In genomic region chr17:66507049-66507954, GRCm38 (mm10) we compare ENCODE assay signal across 13 mouse cellular contexts. TPM values are rescaled to one million over a fixed set of nuclear protein-coding genes. Genes with fewer than 3 reads are reported as not detected.
DNase-seq lines count a peak whose midpoint lies in the region; ATAC-seq and TF ChIP-seq lines count a peak whose summit lies in the region.
"Had no signal": no experiment of that assay in that cellular context is flagged by ENCODE, and none has a peak within 500 bp of the region (broad histone marks: within the 10 kb centered on the region; RNA-seq: fewer than 3 reads in every experiment).

No protein-coding gene starts in this region.

- no peak overlapping the region for H3K4me3 ChIP-seq in kidney, postnatal 0 days (replicated peaks; ENCODE audit: low read depth, low read length)
- no peak overlapping the region for H3K4me3 ChIP-seq in stomach, embryonic 14.5 days (ENCODE audit: low read depth, low read length)
- H3K4me3 ChIP-seq: forebrain, embryonic 12.5 days; hindbrain, embryonic 13.5 days had no signal

- 79% methylated on average over 9 of the region's 9 CpGs for WGBS in kidney, postnatal 0 days
- 76% methylated on average over 9 of the region's 9 CpGs for WGBS in stomach, embryonic 14.5 days

- H3K27me3 ChIP-seq in kidney, postnatal 0 days (ENCODE audit: insufficient read depth, low read length), result no peaks in the 10 kb centered on the region
- H3K27me3 ChIP-seq in stomach, embryonic 14.5 days (ENCODE audit: control insufficient read depth, insufficient read depth, low read length), result no peaks in the 10 kb centered on the region
- H3K27me3 ChIP-seq: forebrain, embryonic 12.5 days; hindbrain, embryonic 13.5 days had no signal

- TF ChIP-seq CTCF in kidney, postnatal 0 days (IDR thresholded peaks at IDR 0.05; ENCODE audit: low read depth), result no peak

- 0 out of 2 replicates have a peak, but pooled peaks cover 17% of the 10 kb centered on the region for H3K36me3 ChIP-seq in kidney, postnatal 0 days (ENCODE audit: insufficient read depth, low read length)
- H3K36me3 ChIP-seq in stomach, embryonic 14.5 days (ENCODE audit: control insufficient read depth, insufficient read depth, low read length), result peaks cover 16% of the 10 kb centered on the region

- no peaks in the 10 kb centered on the region for H3K4me1 ChIP-seq in kidney, postnatal 0 days (replicated peaks; ENCODE audit: insufficient read depth, low read length)
- peaks cover 10% of the 10 kb centered on the region; the same call in 1 of the 2 replicates for H3K4me1 ChIP-seq in stomach, embryonic 14.5 days (ENCODE audit: control insufficient read depth, insufficient read depth, low read length)
- H3K4me1 ChIP-seq: forebrain, embryonic 12.5 days had no signal

- no peaks in the 10 kb centered on the region for H3K9me3 ChIP-seq in kidney, postnatal 0 days (replicated peaks; ENCODE audit: low read length)
- H3K9me3 ChIP-seq in stomach, embryonic 14.5 days (ENCODE audit: control insufficient read depth, low read depth, low read length), result no peaks in the 10 kb centered on the region
- H3K9me3 ChIP-seq: forebrain, embryonic 12.5 days; hindbrain, embryonic 13.5 days had no signal

- no peak overlapping the region for H3K4me2 ChIP-seq in kidney, postnatal 0 days (ENCODE audit: low read length)
- H3K4me2 ChIP-seq in stomach, embryonic 14.5 days (replicated peaks; ENCODE audit: low read depth, low read length), result no peak overlapping the region
- H3K4me2 ChIP-seq: forebrain, embryonic 12.5 days; hindbrain, embryonic 13.5 days had no signal

- peak; percentile 71 for DNase-seq in cerebellum, adult 11-12 months
- DNase-seq in cerebellum, adult 8-10 months, result no peak
- DNase-seq in kidney, postnatal 0 days (ENCODE audit: low spot score), result peak; percentile 22
- no peak for DNase-seq in kidney, adult 9 months
- DNase-seq in adrenal gland, postnatal 36 days, result peak; percentile 53
- DNase-seq in ovary, adult 18-20 months (ENCODE audit: low spot score), result no peak
- no peak for DNase-seq in ovary, postnatal 14 days (ENCODE audit: low spot score)

- peak; percentile 74 for ATAC-seq in kidney, postnatal 0 days (replicated peaks; ENCODE audit: low FRiP score, low read depth)
- ATAC-seq in stomach, embryonic 14.5 days (ENCODE audit: insufficient number of reproducible peaks, insufficient read depth, low FRiP score, low read depth), result peak; percentile 30; the same call in 1 of the 2 replicates
- ATAC-seq: CD4-positive, CD25-positive, alpha-beta regulatory T cell, adult 4 months had no signal

- no peak overlapping the region for H3K27ac ChIP-seq in kidney, postnatal 0 days
- H3K27ac ChIP-seq in stomach, embryonic 14.5 days (ENCODE audit: low read length), result no peak overlapping the region
- H3K27ac ChIP-seq: forebrain, embryonic 12.5 days; hindbrain, embryonic 13.5 days; liver, embryonic 14.5 days had no signal

- no peak overlapping the region for H3K9ac ChIP-seq in kidney, postnatal 0 days (ENCODE audit: low read depth, low read length)
- H3K9ac ChIP-seq in stomach, embryonic 14.5 days (replicated peaks; ENCODE audit: low read depth, low read length), result no peak overlapping the region
- H3K9ac ChIP-seq: forebrain, embryonic 12.5 days; hindbrain, embryonic 13.5 days; liver, embryonic 14.5 days had no signal

RNA-seq across cellular contexts. Expression of gene Rab12, which starts 12.2 kb away (rescaled TPM):
- 46.3 and 51.0 TPM in 2 replicates for polyA plus RNA-seq in kidney, postnatal 0 days (2015; fragmentation: Nextera tagmentation; extraction: Ambion mirVana)
- 10 to 100 TPM; 87.5 to 97.8 TPM for total RNA-seq in adrenal gland, postnatal 36 days (2021)
- 42.8 and 52.9 TPM in 2 replicates for polyA plus RNA-seq in stomach, embryonic 14.5 days (2014; fragmentation: Nextera tagmentation; extraction: Ambion mirVana)

RNA-seq across cellular contexts. Expression of gene Mtcl1, which starts 57.8 kb away (rescaled TPM):
- polyA plus RNA-seq in kidney, postnatal 0 days (2015; fragmentation: Nextera tagmentation; extraction: Ambion mirVana), result 3.5 and 3.6 TPM in 2 replicates
- 10 to 100 TPM in 1 of 2 experiments, 1 to 10 TPM in 1; 5.6 to 12.9 TPM for total RNA-seq in adrenal gland, postnatal 36 days (2021)
- polyA plus RNA-seq in stomach, embryonic 14.5 days (2014; fragmentation: Nextera tagmentation; extraction: Ambion mirVana), result 13.2 and 14.7 TPM in 2 replicates
- total RNA-seq: megakaryocyte, adult 5-6 weeks had no signal

Comparison
In these comparisons a context has a peak if more than half of its experiments do, and no peak if none do; other contexts are left out.
1. DNase-seq: peak in cerebellum, adult 11-12 months (single experiment), kidney, postnatal 0 days (single experiment) and adrenal gland, postnatal 36 days (2 of 2); none in cerebellum, adult 8-10 months (single experiment), kidney, adult 9 months (single experiment), ovary, adult 18-20 months (single experiment) and ovary, postnatal 14 days (single experiment).